Mouse (Mus musculus): ENCODE data around the gene Spata16.

Spata16 gene

GRCm38 (mm10) chr3:26832954-26833353 is 195.5 kb downstream of the Spata16 start:
- no peak for DNase-seq (ENCODE audit: low spot score)

DNA sequence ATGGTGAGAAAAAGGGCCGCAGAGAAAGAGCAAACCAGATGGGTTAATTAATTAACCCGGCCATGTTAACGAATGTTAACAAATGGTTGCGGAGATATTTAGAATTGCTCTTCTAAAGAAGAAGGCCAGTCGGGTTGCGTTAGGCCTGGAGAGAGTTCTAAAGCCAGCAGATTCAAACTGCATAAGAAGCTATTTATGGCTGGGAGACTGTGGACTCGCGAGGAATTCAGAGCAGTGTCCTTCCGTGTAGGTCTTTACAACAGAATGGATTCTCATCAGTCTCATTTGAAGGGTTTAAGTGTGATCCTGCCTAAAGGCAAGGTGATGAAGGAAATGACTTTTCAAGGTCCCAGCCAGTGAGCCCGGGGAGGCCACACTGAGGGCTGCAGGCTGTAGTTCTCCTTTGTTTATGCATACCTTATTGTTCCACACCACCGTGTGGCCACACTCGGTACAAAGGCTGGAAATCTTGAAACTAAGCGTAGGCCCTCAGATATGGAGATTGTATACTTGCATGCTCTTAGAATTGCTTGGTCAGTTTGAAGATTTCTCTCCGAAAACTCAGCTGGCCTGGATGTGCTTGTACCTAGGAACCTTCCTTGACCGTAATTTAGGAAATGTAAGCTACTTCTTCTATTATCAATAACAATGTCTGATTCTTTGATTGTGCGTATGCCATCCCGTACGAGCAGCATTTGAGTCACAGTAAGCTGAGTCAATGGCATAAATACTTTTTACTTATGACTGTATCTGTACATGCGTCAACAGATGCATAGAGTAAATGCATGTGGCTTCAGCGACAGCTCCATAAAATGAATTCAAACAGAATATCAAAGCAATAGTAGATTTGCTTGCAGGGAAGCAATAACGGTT is 197.0 kb downstream of the Spata16 start:
- DNase-seq (ENCODE audit: low spot score) = no peak

GRCm38 (mm10) chr3:26835051-26835755 is 197.8 kb downstream of the Spata16 start:
- no peak for DNase-seq (ENCODE audit: low spot score)

- peak; percentile 58 for DNase-seq (ENCODE audit: low spot score)
These were observed 207.6 kb downstream of the Spata16 start for GRCm38 (mm10) chr3:26845041-26845440.

DNA sequence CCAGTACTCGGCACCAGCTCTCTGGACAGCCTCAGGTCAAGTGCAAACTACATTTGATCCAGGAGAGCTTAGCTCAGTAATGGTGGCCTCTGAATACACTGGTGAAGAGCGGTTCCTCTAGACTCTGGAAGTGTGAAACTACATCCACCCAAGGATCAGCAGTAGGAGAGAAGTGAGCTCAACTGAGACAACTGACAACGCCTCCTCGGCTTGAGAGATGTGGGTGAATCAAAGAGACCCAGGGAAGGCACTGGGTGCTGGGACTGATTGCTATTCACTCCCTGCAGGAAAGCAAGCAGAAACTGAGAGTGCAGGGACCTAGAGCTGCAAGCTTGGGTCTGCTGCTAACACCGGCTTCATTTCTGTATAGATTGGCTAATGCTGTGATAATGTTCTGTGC is 210.5 kb downstream of the Spata16 start:
- DNase-seq (ENCODE audit: low spot score) = no peak

DNA sequence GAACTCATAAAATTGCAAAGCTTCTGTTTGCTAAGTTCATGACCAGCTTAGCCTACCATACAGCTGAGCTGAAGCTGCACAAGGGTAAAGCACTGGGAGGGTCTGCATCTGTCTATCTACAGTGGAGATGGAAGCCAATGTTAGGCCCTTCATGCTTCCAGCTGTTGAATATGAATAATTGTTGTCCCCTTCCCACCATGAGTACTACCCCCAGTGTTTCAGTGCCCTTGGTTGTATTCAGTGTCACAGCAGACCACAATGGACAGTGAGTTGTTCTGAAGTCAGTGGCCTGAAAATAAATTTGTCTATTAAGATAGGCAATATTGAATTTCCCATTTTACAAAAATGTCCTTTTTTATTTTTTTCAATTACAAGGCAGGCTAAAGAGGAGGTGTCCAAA is 212.8 kb downstream of the Spata16 start:
- DNase-seq (ENCODE audit: low spot score) = no peak

DNA sequence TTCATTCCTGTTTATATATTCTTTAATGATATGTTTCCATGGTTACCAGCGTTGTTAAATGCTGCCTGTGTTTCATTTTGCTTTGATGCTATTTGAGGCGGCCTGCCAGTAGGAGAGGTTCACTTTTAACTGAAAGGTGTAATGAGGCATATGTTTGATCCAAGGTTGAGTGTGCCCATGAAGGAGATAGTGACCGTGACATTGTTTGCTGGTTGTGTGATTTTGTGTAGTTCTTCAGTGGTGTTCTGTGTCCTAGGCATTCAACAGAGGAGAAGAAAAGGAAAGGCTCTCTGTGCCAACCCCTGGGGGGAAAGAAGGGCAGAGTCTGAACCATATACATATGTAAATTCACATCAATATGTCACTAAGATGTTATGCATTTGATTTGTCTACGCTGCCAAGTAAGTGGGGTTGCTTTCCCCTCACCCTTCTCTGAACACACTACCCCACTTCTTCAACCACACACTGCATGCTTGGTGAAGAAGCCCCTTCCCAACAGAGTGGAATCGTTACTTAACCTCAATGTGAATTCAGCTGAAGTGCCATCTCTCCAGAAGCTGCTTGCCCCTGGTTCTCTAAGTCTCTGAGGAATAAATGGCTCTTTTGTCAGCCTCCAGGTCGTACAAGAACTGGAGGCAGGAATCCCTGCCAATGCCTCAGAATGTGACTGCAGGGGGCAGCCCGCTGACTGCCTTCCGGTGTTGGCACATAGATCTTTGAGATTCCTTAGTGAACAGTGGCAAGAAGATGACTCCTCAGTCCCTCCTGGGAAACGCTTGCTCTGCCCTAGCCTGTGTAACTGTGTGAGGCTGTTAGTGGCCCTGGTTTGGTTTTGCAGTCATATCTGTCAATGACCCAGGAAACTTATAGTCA is 213.5 kb downstream of the Spata16 start:
- no peak for DNase-seq (ENCODE audit: low spot score)

- DNase-seq (ENCODE audit: low spot score) = no peak
These were observed 216.1 kb downstream of the Spata16 start for GRCm38 (mm10) chr3:26853557-26853956.

GRCm38 (mm10) chr3:26874706-26875105 is 237.3 kb downstream of the Spata16 start:
- no peak for DNase-seq (ENCODE audit: low spot score)

GRCm38 (mm10) chr3:26877291-26877690 is 239.9 kb downstream of the Spata16 start:
- DNase-seq (ENCODE audit: low spot score) = no peak

DNA sequence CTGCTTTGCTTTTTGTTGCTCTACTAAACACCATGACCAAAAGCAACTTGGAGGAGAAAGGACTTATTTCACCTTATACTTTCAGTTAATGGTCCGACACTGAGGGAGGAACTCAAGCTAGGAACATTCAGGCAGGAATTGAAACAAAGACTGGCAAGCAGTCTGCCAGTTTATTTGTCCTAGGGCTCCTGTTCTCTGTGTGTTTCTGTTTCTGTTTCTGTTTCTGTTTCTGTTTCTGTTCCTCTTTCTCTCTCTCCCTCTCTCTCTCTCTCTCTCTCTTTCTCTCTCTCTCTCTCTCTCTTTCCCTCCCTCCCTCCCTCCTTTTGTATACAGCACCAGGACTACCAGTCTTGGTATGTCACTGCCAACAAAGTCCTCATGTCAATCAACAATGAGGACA is 279.2 kb downstream of the Spata16 start:
- DNase-seq (ENCODE audit: low spot score) = no peak

DNA sequence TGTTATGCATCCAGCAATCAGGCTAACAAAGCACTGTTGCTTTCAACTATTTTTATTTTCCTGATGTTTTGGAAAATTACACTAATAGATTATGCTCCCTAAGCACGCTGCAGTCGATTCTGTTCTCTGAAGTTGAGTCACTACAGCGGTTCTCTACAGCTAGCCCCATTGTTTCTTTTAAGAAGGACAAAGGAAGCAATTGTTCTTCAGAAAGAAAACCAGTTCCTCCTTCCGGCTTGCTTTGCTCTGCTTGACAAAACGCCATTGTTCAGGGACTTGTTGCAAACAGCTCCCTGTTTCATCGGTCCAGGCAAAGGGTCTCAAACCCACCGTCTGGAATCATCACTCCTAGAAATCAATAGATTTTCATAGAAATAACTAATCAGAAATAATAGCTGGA is 283.6 kb downstream of the Spata16 start:
- DNase-seq (ENCODE audit: low spot score) = no peak

DNA sequence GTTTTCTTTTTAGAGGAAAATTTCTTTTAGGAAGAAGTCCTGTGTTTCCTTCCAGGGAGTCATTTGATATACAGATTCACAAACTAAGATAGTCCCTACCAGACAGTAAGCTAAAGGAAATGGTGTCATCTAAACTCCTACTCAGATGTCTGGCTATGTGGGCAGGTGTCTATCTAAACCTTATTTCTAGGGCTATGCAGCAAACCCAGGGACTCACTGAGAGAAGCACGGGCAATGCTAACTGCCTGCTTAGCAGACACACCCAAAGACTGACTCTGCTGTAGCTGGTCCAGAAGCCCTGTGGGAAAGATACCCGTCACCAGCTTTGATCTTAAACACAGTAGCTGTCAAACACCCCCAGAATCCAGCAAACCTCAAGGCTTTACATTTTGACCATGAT is 284.2 kb downstream of the Spata16 start:
- DNase-seq (ENCODE audit: low spot score) = no peak

DNA sequence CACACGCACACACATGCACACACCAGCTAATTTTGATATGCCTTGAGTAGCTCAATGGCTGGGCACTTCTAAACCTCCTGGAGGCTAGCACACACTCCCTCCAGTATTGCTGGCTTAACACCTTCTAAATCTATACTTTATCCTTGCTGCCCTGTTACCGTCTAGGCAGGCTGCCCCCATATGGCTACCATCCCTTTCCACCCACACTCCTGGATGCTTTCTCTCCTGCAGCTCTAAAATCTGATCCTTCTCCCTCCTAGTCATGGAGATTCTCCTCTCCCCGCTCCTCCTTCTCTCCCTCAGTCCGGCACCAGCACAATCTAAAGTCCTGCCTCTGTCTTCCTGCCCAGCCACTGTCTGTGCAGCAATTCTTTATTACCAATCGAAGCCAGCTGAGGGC is 286.0 kb downstream of the Spata16 start:
- no peak for DNase-seq (ENCODE audit: low spot score)

- no peak for DNase-seq (ENCODE audit: low spot score)
These were observed 286.8 kb downstream of the Spata16 start for GRCm38 (mm10) chr3:26924212-26924611.

- DNase-seq (ENCODE audit: low spot score) = no peak
These were observed 295.7 kb downstream of the Spata16 start for GRCm38 (mm10) chr3:26933079-26933478.

DNA sequence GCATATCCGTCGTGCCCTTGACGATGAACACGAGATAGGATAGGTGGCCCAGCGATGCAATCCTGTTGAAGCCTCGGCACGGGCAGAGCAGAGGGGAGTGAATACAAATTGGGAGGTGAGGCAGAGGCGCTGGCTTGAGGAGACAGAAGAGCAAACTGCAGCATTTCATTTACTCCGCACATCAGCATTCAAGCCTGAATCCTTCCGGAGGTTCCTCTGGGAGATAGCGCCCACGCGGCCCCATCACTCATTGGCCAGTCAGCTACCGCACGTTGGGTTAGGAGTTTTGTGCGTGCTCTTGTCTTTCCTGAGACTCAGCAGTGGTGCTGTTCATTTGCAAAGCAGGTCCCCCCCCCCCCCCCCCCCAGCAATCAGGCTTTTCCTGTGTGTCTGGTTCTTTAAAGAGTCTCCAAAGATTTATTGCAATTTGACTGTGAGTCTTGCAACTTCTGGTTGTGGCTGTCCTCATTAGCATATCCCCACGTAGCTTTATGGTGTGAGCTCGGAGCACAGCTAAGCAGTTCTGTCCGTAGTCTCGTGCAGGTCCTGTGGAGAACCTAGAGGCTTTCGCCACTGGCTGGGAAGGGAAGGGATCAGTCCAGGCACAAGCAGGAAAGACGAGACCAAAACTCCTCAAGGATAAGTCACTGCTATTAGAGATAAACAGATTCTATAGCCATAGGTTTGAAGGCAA is 299.6 kb downstream of the Spata16 start:
- DNase-seq (ENCODE audit: low spot score) = no peak

DNA sequence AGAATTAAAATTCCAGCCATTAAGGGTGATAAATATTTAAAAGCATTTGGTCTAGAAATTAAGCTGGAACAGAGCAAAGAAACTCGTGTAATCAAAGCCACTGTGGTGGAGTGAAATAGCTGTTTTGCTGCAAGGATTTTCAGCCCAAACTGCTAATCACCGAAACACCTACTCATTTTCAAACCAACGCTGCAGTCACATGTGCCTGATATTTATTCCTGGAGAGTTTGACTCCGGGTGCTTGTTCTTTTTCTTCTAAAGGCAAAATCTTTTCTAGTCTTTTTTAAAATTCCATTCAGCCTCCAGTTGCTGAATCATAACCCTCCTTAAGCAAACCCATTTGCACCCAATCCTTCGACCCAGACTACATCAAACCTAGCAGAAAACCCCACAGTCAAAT is 329.4 kb downstream of the Spata16 start:
- no peak for DNase-seq (ENCODE audit: low spot score)

GRCm38 (mm10) chr3:26968852-26969513 is 331.6 kb downstream of the Spata16 start:
- no peak for DNase-seq (ENCODE audit: low spot score)

DNA sequence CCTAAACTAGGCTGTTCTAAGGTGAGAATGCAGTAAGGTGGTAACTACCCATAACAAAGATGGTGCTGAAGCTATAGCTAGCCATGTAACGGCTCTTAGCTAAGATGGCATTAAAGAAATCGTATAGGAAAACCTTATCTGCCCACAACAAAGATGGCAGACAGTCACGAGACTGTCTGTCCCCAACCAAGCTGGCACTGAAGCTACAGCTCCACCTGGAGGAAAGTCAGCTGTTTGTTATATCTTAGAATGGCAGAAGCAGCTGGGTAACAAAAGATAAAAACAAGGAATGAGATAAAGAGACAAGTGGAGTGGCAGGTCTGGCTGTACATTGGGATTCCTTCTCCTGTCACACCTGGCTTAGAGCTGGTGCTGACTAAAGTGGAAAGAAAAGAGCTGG is 333.1 kb downstream of the Spata16 start:
- no peak for DNase-seq (ENCODE audit: low spot score)

DNA sequence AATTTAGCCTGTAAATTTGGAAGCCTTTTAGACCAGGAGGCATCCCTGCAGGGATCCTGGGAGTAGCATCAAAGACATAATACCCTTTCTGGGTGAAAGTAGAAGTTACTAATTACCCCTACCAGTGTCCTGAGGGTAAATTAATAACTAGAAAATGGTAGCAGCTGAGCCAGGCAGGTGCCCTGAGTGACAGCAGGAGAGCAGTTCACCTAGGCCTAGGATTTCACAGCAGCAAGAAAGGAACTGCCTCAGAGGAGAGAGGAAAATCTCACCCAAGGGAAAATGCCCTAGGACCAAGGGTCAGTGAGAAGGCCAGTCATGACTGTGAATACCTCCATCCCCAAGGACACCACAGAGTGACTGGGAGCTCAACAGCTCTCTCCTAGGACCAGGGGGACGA is 333.9 kb downstream of the Spata16 start:
- DNase-seq (ENCODE audit: low spot score) = no peak

All from layer of hippocampus, adult 9-10 months (tissue).